Mouse (Mus musculus) hindbrain, embryonic 11.5 days (tissue): ENCODE measurements around the gene Cluap1. TPM values are rescaled to one million over a fixed set of nuclear protein-coding genes. Genes with fewer than 3 reads are reported as not detected.

Experiments used
- polyA plus RNA-seq: library from polyadenylated mRNA; unstranded; fragments of >200 nt; fragmentation: Nextera tagmentation; extraction: Ambion mirVana; gene quantifications from 2 replicates; pipeline ENCODE4 v1.2.1, GENCODE M21; 2014

Gene Cluap1
- polyA plus RNA-seq, 1 experiment from 2014 or later, result 25.5 TPM

Other genes with a start within 250 kb of the Cluap1 start
- gene Mefv, start 190.7 kb upstream of the Cluap1 start, polyA plus RNA-seq, result not detected in 2 replicates
- gene Zfp263, start 164.7 kb upstream of the Cluap1 start, polyA plus RNA-seq, result 28.9 and 30.5 TPM in 2 replicates
- gene Olfr15, start 77.9 kb upstream of the Cluap1 start, polyA plus RNA-seq, result not detected in 2 replicates
- gene Zfp174, start 61.5 kb upstream of the Cluap1 start, polyA plus RNA-seq, result 0.91 and 1.0 TPM in 2 replicates
- 59.6 and 69.6 TPM in 2 replicates for gene Naa60, start 36.4 kb upstream of the Cluap1 start, polyA plus RNA-seq
- gene Zfp597, start 24.2 kb upstream of the Cluap1 start, polyA plus RNA-seq, result 9.2 and 9.5 TPM in 2 replicates
- gene Gm20695, start 24.2 kb upstream of the Cluap1 start, polyA plus RNA-seq, result 2.8 and 4.9 TPM in 2 replicates
- 3.7 and 4.9 TPM in 2 replicates for gene 1700037C18Rik, start 112 bp upstream of the Cluap1 start, polyA plus RNA-seq
- 0.99 and 1.0 TPM in 2 replicates for gene Nlrc3, start 67.8 kb downstream of the Cluap1 start, polyA plus RNA-seq
- gene Slx4, start 95.0 kb downstream of the Cluap1 start, polyA plus RNA-seq, result 22.0 and 28.2 TPM in 2 replicates
- gene Dnase1, start 128.1 kb downstream of the Cluap1 start, polyA plus RNA-seq, result 4.9 and 5.3 TPM in 2 replicates
- gene Trap1, start 169.0 kb downstream of the Cluap1 start, polyA plus RNA-seq, result 73.3 and 79.4 TPM in 2 replicates